Mouse (Mus musculus) neural tube, embryonic 13.5 days (tissue): Measurements from ENCODE around the gene Grpel1. TPM values are rescaled to one million over a fixed set of nuclear protein-coding genes. Genes with fewer than 3 reads are reported as not detected.

Experiments used
- ATAC-seq: fragments of 200-750 bp; cut with Nextera tagmentation; 2 replicates; pipeline ENCODE4 v1.8.0; 2017; ENCODE audit warnings: low read depth, mild to moderate bottlenecking, moderate TSS enrichment, moderate library complexity
- H3K27ac ChIP-seq: fragments of 300-500 bp; sonication (generic); replicated peaks from 2 replicates; pipeline ENCODE4 v1.5.1; 2015; ENCODE audit warnings: moderate library complexity, mild to moderate bottlenecking, inconsistent platforms
- H3K27me3 ChIP-seq: fragments of 300-500 bp; sonication (generic); 2 replicates; pipeline ENCODE4 v1.6.1; 2015; ENCODE audit warnings: mild to moderate bottlenecking, inconsistent platforms
- H3K36me3 ChIP-seq: fragments of 300-500 bp; sonication (generic); 2 replicates; pipeline ENCODE4 v1.6.1; 2015; ENCODE audit warnings: mild to moderate bottlenecking, inconsistent platforms
- H3K4me1 ChIP-seq: fragments of 300-500 bp; sonication (generic); replicated peaks from 2 replicates; pipeline ENCODE4 v1.6.1; 2015; ENCODE audit warnings: inconsistent platforms
- H3K4me2 ChIP-seq: fragments of 300-500 bp; sonication (generic); 2 replicates; pipeline ENCODE4 v1.6.1; 2015; ENCODE audit warnings: inconsistent platforms, mild to moderate bottlenecking, moderate library complexity
- H3K4me3 ChIP-seq: fragments of 300-500 bp; sonication (generic); 2 replicates; pipeline ENCODE4 v1.5.1; 2015; ENCODE audit warnings: mild to moderate bottlenecking, inconsistent platforms
- H3K9ac ChIP-seq: fragments of 300-500 bp; sonication (generic); 2 replicates; pipeline ENCODE4 v1.6.1; 2015; ENCODE audit warnings: moderate library complexity, mild to moderate bottlenecking, inconsistent platforms
- H3K9me3 ChIP-seq: fragments of 300-500 bp; sonication (generic); 2 replicates; pipeline ENCODE4 v1.6.1; 2016; ENCODE audit warnings: inconsistent platforms
- WGBS: fragments of 180-500 bp; shearing (Covaris S2); methylation state at CpG from one replicate; pipeline ENCODE4 v1.1.7; 2015; 5-methylcytosine and 5-hydroxymethylcytosine counted together
- polyA plus RNA-seq: library from polyadenylated mRNA; unstranded; fragments of >200 nt; fragmentation: Nextera tagmentation; extraction: Ambion mirVana; gene quantifications from 2 replicates; pipeline ENCODE4 v1.2.1, GENCODE M21; 2015

Grpel1 gene
- polyA plus RNA-seq, 1 experiment from 2014 or later = 45.2 TPM

DNA sequence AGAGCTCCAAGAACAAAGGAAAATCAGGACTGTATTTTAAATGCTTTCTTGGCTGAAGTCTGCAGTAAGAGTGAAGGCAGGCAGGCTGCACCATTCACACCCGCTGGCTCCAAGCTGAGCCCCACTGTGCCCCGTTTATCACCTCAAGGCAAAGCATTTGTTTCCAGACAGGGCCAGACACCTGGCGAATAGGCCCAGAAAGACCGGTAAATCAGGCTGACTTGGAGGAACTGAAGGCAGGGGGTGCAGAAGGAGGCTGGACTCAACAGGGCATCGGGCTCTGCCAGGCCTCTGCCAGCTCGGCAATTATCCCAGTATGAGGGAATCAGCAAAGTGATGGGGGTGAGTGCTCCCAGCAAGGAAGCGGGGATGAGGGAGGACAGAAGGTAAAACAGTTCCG lies 19.8 kb upstream of the Grpel1 start:
- 31% methylated on average over 8 of the region's 8 CpGs for WGBS
- H3K4me1 ChIP-seq = peaks cover 13% of the 10 kb centered on the region; the same call in 1 of the 2 replicates
- H3K9me3 ChIP-seq = no peaks in the 10 kb centered on the region
- H3K36me3 ChIP-seq = no peaks in the 10 kb centered on the region
- H3K27me3 ChIP-seq = 0 out of 2 replicates have a peak, but pooled peaks cover 3% of the 10 kb centered on the region
- ATAC-seq = 0 out of 2 replicates have a peak, but pooled peaks have one; percentile 45
- H3K4me3 ChIP-seq = no peak overlapping the region
- H3K4me2 ChIP-seq = no peak overlapping the region
- no peak overlapping the region for H3K9ac ChIP-seq
- no peak overlapping the region for H3K27ac ChIP-seq

DNA sequence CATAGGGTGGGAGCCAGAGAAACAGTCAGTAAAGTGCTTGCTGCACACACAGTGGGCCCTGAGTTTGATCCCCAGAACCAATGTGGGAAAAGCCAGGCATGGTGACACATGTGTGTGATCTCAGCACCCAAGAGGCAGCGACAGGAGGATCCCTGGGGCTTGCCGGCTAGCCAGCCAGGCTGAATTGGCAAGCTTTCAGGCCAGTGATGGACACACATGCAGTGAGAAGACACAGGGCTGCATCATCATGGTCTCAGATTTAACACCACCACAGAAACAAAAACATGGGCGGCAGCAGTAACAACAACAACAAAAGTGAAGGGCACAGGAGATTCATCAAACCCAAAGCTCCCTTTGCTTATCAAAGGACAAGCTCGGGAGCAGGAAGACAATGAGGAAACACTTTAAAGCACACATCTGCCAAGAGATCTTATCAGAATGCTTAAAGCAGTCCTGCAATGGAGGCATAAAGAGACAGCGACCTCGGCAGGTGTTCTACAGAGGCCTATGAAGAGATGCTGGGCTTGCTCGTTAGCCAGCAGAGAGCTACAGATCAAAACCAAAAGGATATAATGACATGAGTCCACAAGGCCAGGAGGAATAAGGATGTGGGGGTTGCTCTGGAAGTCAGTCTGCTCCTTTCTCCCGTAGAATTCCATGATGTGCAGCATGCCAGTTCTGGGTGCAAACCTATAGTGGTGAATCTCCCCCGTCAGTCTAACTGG lies 18.5 kb upstream of the Grpel1 start:
- H3K4me2 ChIP-seq = no peak overlapping the region
- no peak overlapping the region for H3K27ac ChIP-seq
- no peaks in the 10 kb centered on the region for H3K9me3 ChIP-seq
- no peaks in the 10 kb centered on the region for H3K36me3 ChIP-seq
- H3K9ac ChIP-seq = no peak overlapping the region
- WGBS = 51% methylated on average over 9 of the region's 9 CpGs
- H3K4me1 ChIP-seq = peaks cover 13% of the 10 kb centered on the region; the same call in 1 of the 2 replicates
- no peak overlapping the region for H3K4me3 ChIP-seq
- no peak for ATAC-seq
- 0 out of 2 replicates have a peak, but pooled peaks cover 3% of the 10 kb centered on the region for H3K27me3 ChIP-seq

DNA sequence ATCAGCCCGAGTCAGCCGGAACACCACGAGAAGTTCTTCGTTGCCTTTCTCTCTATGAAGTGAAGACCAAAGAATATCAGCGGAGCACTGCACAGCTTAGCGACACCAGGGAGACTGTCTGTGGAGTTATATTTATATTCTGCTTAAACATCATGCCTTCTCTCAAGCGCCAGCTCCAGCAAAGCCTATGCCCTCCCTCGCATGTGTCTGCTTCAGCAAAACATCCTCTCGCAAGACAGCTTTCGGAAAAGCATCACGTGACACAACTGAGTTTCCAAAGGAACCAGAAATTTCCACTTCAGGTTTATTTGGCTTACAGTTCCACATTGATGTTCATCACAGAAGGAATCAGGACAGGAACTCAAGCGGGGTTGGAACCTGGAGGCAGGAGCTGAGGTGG lies 16.9 kb upstream of the Grpel1 start:
- no peak for ATAC-seq
- Histone ChIP-seq H3K9me3 (no peaks in the 10 kb centered on the region), H3K4me2 (no peak overlapping the region), H3K36me3 (no peaks in the 10 kb centered on the region), H3K9ac (no peak overlapping the region), H3K4me1 (peaks cover 13% of the 10 kb centered on the region; the same call in 1 of the 2 replicates), H3K27me3 (0 out of 2 replicates have a peak, but pooled peaks cover 3% of the 10 kb centered on the region), H3K4me3 (no peak overlapping the region), H3K27ac (no peak overlapping the region)
- 93% methylated on average over 12 of the region's 12 CpGs for WGBS

DNA sequence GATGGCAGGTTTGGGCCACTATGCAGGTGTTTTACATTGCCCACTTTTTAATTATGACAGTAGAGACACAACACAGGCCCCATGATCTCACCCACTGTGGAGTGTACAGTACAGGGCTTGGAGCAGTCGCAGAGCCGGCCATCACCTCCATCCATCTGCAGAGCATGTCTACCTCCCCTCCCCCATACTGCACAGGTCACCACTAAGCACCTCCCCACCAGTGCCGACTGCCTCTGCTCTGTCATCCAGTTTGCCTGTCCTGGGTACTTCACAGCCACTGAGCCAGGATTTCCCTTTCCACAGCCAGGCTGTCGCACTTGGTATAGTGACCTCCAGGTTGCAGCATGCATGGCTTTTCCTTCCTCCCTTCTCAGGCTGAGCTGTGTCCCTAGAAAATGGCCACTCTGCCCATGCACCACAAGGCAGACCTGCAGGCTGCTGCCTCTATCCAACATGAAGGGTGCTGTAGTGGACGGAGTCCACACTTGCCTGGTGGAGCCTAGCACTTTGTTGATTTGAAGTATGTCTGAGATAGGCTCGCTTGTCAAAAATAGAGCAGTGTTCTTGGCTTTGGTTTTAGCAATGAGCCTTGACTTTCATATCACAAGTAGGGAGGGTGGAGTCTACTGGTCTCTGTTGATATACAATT lies 15.0 kb upstream of the Grpel1 start:
- no peak for ATAC-seq
- Histone ChIP-seq H3K4me1 (peaks cover 7% of the 10 kb centered on the region; the same call in 1 of the 2 replicates), H3K4me3 (no peak overlapping the region), H3K36me3 (no peaks in the 10 kb centered on the region), H3K9me3 (no peaks in the 10 kb centered on the region), H3K9ac (no peak overlapping the region), H3K4me2 (no peak overlapping the region), H3K27me3 (no peaks in the 10 kb centered on the region), H3K27ac (no peak overlapping the region)
- WGBS = 88% methylated on average over 6 of the region's 6 CpGs

DNA sequence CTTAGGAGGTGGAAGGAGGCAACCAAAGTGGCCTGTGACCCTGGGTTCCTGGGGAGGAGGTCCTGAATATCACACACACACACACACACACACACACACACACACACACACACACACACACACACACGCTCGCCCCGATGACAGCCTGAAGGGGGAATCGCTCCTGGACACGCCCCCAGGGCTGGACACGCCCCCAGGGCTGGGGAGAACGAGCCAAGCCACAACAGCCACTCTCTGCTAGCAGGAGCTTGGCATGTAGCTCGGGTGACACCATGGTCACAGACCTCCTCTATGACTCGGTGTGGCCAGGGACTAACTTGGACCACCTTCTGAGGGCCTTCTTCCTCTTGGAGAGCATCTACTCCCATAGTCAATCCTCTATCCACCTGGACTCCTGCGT lies 13.7 kb upstream of the Grpel1 start:
- no peaks in the 10 kb centered on the region for H3K4me1 ChIP-seq
- no peaks in the 10 kb centered on the region for H3K36me3 ChIP-seq
- ATAC-seq = no peak
- H3K4me3 ChIP-seq = no peak overlapping the region
- H3K27ac ChIP-seq = no peak overlapping the region
- H3K9me3 ChIP-seq = no peaks in the 10 kb centered on the region
- WGBS = 18% methylated on average over 10 of the region's 10 CpGs
- H3K4me2 ChIP-seq = no peak overlapping the region
- no peaks in the 10 kb centered on the region for H3K27me3 ChIP-seq
- H3K9ac ChIP-seq = no peak overlapping the region

DNA sequence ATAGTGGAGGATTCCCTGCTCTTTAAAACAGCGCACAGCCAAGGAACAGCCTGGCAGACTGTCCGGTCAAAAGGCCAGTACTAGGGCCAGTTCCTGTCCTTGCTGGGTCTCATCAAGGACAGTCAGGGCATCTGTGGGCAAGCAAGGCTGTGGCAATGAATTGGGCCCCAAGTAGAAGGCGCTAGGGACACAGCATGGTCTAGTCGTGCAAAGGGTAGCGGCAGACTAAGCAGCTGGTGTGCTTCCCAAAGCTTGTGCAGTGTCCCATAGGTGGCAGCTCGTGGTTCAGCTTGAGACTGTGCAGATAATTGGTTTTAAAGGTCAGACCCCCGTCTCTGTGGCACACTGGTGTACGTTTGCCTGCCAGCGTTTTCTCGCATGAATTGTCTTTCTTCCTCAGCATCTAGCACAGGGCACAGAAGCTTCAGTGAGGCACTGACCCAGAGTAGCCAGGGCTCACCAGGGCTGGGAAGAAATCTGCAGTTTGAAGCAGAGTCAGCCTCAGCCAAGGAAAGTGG lies 12.9 kb upstream of the Grpel1 start:
- H3K27me3 ChIP-seq = no peaks in the 10 kb centered on the region
- WGBS = 68% methylated on average over 10 of the region's 10 CpGs
- H3K9me3 ChIP-seq = no peaks in the 10 kb centered on the region
- H3K36me3 ChIP-seq = no peaks in the 10 kb centered on the region
- H3K4me1 ChIP-seq = no peaks in the 10 kb centered on the region
- H3K9ac ChIP-seq = no peak overlapping the region
- no peak overlapping the region for H3K4me3 ChIP-seq
- ATAC-seq = no peak
- no peak overlapping the region for H3K27ac ChIP-seq
- H3K4me2 ChIP-seq = no peak overlapping the region

DNA sequence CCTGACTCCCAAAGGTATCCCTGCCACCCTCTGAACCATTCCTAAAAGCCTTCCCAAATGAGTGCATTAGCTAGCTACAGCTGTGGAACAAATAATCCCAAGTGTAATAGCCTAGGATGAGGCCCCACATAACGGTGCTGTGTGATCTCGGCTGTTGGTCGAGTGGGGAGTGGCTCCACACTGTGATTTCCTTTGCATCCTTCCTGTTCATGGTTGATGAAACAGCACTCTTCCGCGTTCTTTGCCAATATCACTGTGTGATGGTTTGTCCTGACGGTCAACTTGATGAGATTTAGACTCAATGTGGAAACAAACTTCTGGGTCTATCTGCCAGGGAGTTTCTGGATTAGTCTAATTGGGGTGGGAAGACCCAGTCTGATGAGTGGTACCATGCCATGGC lies 12.0 kb upstream of the Grpel1 start:
- no peak overlapping the region for H3K27ac ChIP-seq
- H3K4me2 ChIP-seq = no peak overlapping the region
- 75% methylated on average over 6 of the region's 6 CpGs for WGBS
- no peaks in the 10 kb centered on the region for H3K27me3 ChIP-seq
- no peaks in the 10 kb centered on the region for H3K9me3 ChIP-seq
- H3K4me1 ChIP-seq = no peaks in the 10 kb centered on the region
- no peak overlapping the region for H3K4me3 ChIP-seq
- no peak for ATAC-seq
- H3K36me3 ChIP-seq = no peaks in the 10 kb centered on the region
- no peak overlapping the region for H3K9ac ChIP-seq

DNA sequence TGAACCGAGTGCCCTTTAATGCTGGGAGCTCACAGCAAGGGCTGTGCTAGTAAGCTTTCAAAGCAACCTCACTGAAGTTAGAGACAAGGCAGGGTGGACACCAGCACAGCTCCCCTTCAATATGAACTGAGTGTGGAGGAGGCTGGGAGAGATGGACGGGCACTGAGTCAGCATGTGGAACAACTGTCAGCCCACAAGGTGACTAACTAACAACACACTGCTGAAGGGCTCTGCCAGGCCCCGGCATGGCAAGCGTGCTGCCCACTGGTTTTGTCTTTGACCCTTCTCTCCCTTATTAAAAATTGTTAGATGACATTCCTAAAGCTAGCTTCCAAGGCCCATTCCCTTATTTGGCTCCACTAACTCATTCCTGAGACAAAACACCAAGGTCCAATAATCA lies 7.1 kb upstream of the Grpel1 start:
- WGBS = 85% methylated on average over 4 of the region's 4 CpGs
- no peak for ATAC-seq
- H3K27ac ChIP-seq = no peak overlapping the region

DNA sequence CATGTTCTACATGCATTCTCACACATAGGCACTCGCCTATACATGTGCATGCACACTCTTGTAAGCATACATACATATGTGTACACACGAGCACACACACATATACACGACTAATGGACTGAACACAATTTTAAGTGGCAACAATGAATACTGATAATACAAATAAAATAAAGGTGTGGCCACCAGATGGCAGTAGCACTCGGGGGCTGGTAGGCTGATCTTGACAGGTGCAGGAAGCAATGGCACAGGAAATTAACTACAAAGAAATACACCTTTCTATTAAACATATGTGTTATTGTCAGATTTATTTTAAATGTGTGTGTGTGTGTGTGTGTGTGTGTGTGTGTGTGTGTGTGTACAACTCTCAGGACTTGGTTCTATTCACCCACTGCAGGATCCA lies 5.9 kb upstream of the Grpel1 start:
- WGBS = 16% methylated on average over 4 of the region's 4 CpGs
- no peak overlapping the region for H3K27ac ChIP-seq
- no peaks in the 10 kb centered on the region for H3K9me3 ChIP-seq
- no peaks in the 10 kb centered on the region for H3K36me3 ChIP-seq
- no peak overlapping the region for H3K4me3 ChIP-seq
- H3K27me3 ChIP-seq = no peaks in the 10 kb centered on the region
- H3K4me1 ChIP-seq = peaks cover 7% of the 10 kb centered on the region
- no peak overlapping the region for H3K9ac ChIP-seq
- no peak for ATAC-seq
- H3K4me2 ChIP-seq = no peak overlapping the region

More for the DNA sequence above, 7.1 kb upstream of the Grpel1 start:
- H3K27me3 ChIP-seq = no peaks in the 10 kb centered on the region
- no peak overlapping the region for H3K4me3 ChIP-seq
- H3K4me1 ChIP-seq = no peaks in the 10 kb centered on the region
- no peaks in the 10 kb centered on the region for H3K9me3 ChIP-seq
- H3K36me3 ChIP-seq = no peaks in the 10 kb centered on the region
- no peak overlapping the region for H3K4me2 ChIP-seq
- no peak overlapping the region for H3K9ac ChIP-seq

DNA sequence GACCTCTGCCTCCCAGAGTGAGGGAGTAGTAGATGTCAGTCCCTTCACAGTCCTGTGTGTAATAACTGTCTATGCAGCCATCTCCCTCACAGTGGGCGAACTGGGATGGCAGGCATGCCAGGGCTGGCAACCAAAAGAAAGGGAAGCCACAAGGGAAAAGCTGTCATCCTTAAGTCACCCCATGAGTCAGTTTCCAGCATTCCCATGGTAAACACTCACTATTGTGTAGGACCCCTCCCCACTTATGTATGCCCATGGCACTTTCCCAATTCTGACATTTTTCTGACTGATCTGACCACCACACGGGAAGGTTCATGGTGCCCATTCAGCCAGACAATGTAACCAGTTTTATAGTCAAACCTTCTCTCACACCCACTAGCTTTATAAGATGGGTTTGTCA lies 4.1 kb upstream of the Grpel1 start:
- WGBS = 90% methylated on average over 2 of the region's 2 CpGs
- Histone ChIP-seq H3K27me3 (no peaks in the 10 kb centered on the region), H3K4me3 (no peak overlapping the region), H3K36me3 (no peaks in the 10 kb centered on the region), H3K27ac (no peak overlapping the region), H3K4me1 (peaks cover 16% of the 10 kb centered on the region), H3K9ac (no peak overlapping the region), H3K9me3 (no peaks in the 10 kb centered on the region), H3K4me2 (no peak overlapping the region)
- ATAC-seq = no peak

DNA sequence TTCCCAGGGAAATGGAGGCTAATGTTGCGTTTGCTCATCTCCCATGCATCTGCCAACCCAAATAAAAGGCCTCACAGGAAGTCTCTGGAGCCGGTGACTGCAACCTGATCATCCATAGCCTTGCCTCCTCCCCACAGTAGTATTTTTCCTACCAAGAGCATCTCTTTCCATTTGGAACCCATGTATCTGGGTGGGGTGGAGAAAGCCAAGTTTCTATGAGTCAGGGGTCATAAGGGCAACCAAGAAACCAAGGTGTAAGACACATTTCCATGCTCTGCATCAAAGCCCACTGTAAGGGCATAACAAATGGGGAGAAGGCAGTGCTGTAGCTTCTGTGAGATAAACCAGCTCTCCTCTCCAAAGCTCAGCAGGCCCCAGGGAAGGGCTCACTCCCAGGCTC lies 3.6 kb upstream of the Grpel1 start:
- H3K9me3 ChIP-seq = no peaks in the 10 kb centered on the region
- peaks cover 22% of the 10 kb centered on the region for H3K4me1 ChIP-seq
- H3K4me2 ChIP-seq = no peak overlapping the region
- no peak for ATAC-seq
- H3K4me3 ChIP-seq = no peak overlapping the region
- H3K36me3 ChIP-seq = no peaks in the 10 kb centered on the region
- H3K9ac ChIP-seq = no peak overlapping the region
- no peaks in the 10 kb centered on the region for H3K27me3 ChIP-seq
- no peak overlapping the region for H3K27ac ChIP-seq
- WGBS = 81% methylated on average over 2 of the region's 2 CpGs

DNA sequence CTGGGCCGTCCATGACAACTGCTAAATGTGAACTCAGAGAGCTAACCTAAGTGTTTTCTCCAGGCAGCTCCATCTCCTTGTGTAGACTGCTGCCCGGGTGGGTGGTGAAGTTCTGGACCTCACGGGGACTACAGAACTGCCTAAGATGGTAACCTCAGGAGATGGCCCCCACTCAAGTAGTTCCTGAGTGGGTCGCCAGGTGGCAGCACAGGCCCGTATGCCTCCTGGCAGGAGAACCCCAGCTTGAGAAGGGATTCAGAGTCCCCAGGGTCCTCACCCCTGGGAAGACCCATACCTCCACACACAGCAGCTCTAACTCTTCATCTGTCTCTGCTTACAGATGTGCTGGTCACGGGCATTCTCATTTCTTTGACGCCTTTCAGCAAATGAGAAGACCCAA lies 2.0 kb upstream of the Grpel1 start:
- no peaks in the 10 kb centered on the region for H3K36me3 ChIP-seq
- H3K9ac ChIP-seq = no peak overlapping the region
- H3K27ac ChIP-seq = no peak overlapping the region
- 17% methylated on average over 7 of the region's 7 CpGs for WGBS
- H3K27me3 ChIP-seq = no peaks in the 10 kb centered on the region
- no peak overlapping the region for H3K4me2 ChIP-seq
- H3K4me1 ChIP-seq = peaks cover 29% of the 10 kb centered on the region
- ATAC-seq = no peak
- H3K9me3 ChIP-seq = no peaks in the 10 kb centered on the region
- no peak overlapping the region for H3K4me3 ChIP-seq
